Mouse (Mus musculus) myocyte (in vitro differentiated cells): Measurements from ENCODE around the gene Syne2. TPM values are rescaled to one million over a fixed set of nuclear protein-coding genes. Genes with fewer than 3 reads are reported as not detected.

ENCODE experiments used
- H3K27me3 ChIP-seq: one replicate; pipeline ENCODE4 v1.6.1; 2011; ENCODE audit not compliant: control insufficient read depth, insufficient read depth, insufficient read length
- H3K36me3 ChIP-seq: one replicate; pipeline ENCODE4 v1.6.1; 2011; ENCODE audit not compliant: control insufficient read depth, insufficient read depth
- H3K4me2 ChIP-seq: one replicate; pipeline ENCODE4 v1.6.1; 2011; ENCODE audit warnings: low read depth, control low read depth
- H3K4me3 ChIP-seq: one replicate; pipeline ENCODE4 v1.5.1; 2011; ENCODE audit warnings: mild to moderate bottlenecking, control low read depth, moderate library complexity
- H3K79me2 ChIP-seq: one replicate; pipeline ENCODE4 v1.6.1; 2011; ENCODE audit not compliant: control insufficient read depth, insufficient read depth
- H3ac ChIP-seq: one replicate; pipeline ENCODE4 v1.6.1; 2011; ENCODE audit not compliant: control insufficient read depth, insufficient read length
- CEBPB ChIP-seq: IDR thresholded peaks from 2 replicates; pipeline ENCODE4 v1.6.1; 2011; ENCODE audit warnings: mild to moderate bottlenecking, moderate library complexity; ENCODE audit not compliant: poor library complexity, insufficient read depth, severe bottlenecking
- E2F4 ChIP-seq: IDR thresholded peaks from one replicate; pipeline ENCODE4 v1.6.1; 2011; ENCODE audit warnings: mild to moderate bottlenecking, control low read depth, moderate library complexity; ENCODE audit not compliant: insufficient read depth
- MAX ChIP-seq: IDR thresholded peaks from one replicate; pipeline ENCODE4 v1.6.1; 2011; ENCODE audit warnings: low read depth, mild to moderate bottlenecking, control low read depth
- MYOD1 ChIP-seq, 3 experiments: IDR thresholded peaks; one replicate each; pipeline ENCODE4 v1.6.1; 2011; ENCODE audit warnings: control low read depth in 2 of 3, low read depth in 2 of 3, mild to moderate bottlenecking in 2 of 3, moderate library complexity in 1 of 3; ENCODE audit not compliant: insufficient read length in 2 of 3, control insufficient read depth in 1 of 3
- MYOG ChIP-seq, 3 experiments: IDR thresholded peaks; one replicate each; pipeline ENCODE4 v1.6.1; 2011; ENCODE audit warnings: control low read depth in 2 of 3, low read depth in 2 of 3, mild to moderate bottlenecking in 2 of 3; ENCODE audit not compliant: insufficient read length in 2 of 3, control insufficient read depth in 1 of 3, insufficient read depth in 1 of 3
- POLR2A ChIP-seq: IDR thresholded peaks from one replicate; pipeline ENCODE4 v1.6.1; 2011; ENCODE audit warnings: low read depth, mild to moderate bottlenecking, control low read depth, moderate library complexity; ENCODE audit not compliant: insufficient read length
- POLR2AphosphoS2 ChIP-seq: IDR thresholded peaks from one replicate; pipeline ENCODE4 v1.6.1; 2011; ENCODE audit warnings: low read depth, control low read depth; ENCODE audit not compliant: insufficient read length
- REST ChIP-seq: IDR thresholded peaks from one replicate; pipeline ENCODE4 v1.6.1; 2011; ENCODE audit warnings: mild to moderate bottlenecking, control low read depth, moderate library complexity; ENCODE audit not compliant: insufficient read depth, insufficient read length
- SRF ChIP-seq: IDR thresholded peaks from one replicate; pipeline ENCODE4 v1.6.1; 2011; ENCODE audit warnings: low read depth; ENCODE audit not compliant: control insufficient read depth, insufficient read length
- TCF12 ChIP-seq: IDR thresholded peaks from one replicate; pipeline ENCODE4 v1.6.1; 2011; ENCODE audit warnings: mild to moderate bottlenecking, control low read depth; ENCODE audit not compliant: poor library complexity, insufficient read depth, severe bottlenecking
- TCF3 ChIP-seq: IDR thresholded peaks from one replicate; pipeline ENCODE4 v1.6.1; 2011; ENCODE audit warnings: low read depth, control low read depth; ENCODE audit not compliant: insufficient read length
- USF1 ChIP-seq: IDR thresholded peaks from one replicate; pipeline ENCODE4 v1.6.1; 2011; ENCODE audit warnings: low read depth, mild to moderate bottlenecking, control low read depth, moderate library complexity
- polyA plus RNA-seq: library from polyadenylated mRNA; unstranded; fragments of >200 nt; fragmentation: generic; extraction: Trizol; gene quantifications from one replicate; pipeline ENCODE4 v1.2.1, GENCODE M21; 2012; ENCODE audit warnings: missing spikeins

The Syne2 gene
- polyA plus RNA-seq, 1 experiment: 3.7 TPM

GRCm38 (mm10) chr12:76073066-76073826 is 255.3 kb downstream of the Syne2 start:
- no peaks in the 10 kb centered on the region for H3K27me3 ChIP-seq
- no peaks in the 10 kb centered on the region for H3K79me2 ChIP-seq
- H3ac ChIP-seq: no peak overlapping the region
- no peak overlapping the region for H3K4me3 ChIP-seq
- H3K36me3 ChIP-seq: no peaks in the 10 kb centered on the region
- TF ChIP-seq POLR2A: no peak
- no peak for TF ChIP-seq E2F4
- TF ChIP-seq MYOG (IDR thresholded peaks at IDR 0.05; ENCODE audit: control insufficient read depth in 1 of 3, insufficient read depth in 1 of 3, insufficient read length in 2 of 3, low read depth in 2 of 3): no peak
- no peak for TF ChIP-seq TCF12
- no peak for TF ChIP-seq USF1
- H3K4me2 ChIP-seq: no peak overlapping the region

GRCm38 (mm10) chr12:76073981-76074380 is 256.0 kb downstream of the Syne2 start:
- Histone ChIP-seq H3K4me3 (no peak overlapping the region), H3K79me2 (no peaks in the 10 kb centered on the region), H3K27me3 (no peaks in the 10 kb centered on the region), H3ac (no peak overlapping the region), H3K36me3 (peaks cover 2% of the 10 kb centered on the region), H3K4me2 (no peak overlapping the region)
- TF ChIP-seq MYOD1 (IDR thresholded peaks at IDR 0.05; ENCODE audit: control insufficient read depth in 1 of 3, insufficient read length in 2 of 3, low read depth in 2 of 3) (no peak), POLR2A (no peak), POLR2AphosphoS2 (no peak), USF1 (no peak), REST (no peak), SRF (no peak), TCF12 (no peak), E2F4 (no peak), TCF3 (no peak), CEBPB (no peak), MYOG (IDR thresholded peaks at IDR 0.05; ENCODE audit: control insufficient read depth in 1 of 3, insufficient read depth in 1 of 3, insufficient read length in 2 of 3, low read depth in 2 of 3) (no peak), MAX (no peak)

GRCm38 (mm10) chr12:76080876-76081556 is 263.1 kb downstream of the Syne2 start:
- TF ChIP-seq MYOD1 (IDR thresholded peaks at IDR 0.05; ENCODE audit: control insufficient read depth in 1 of 3, insufficient read length in 2 of 3, low read depth in 2 of 3): no peak
- TF ChIP-seq USF1: no peak
- no peak for TF ChIP-seq E2F4
- no peak for TF ChIP-seq MYOG (IDR thresholded peaks at IDR 0.05; ENCODE audit: control insufficient read depth in 1 of 3, insufficient read depth in 1 of 3, insufficient read length in 2 of 3, low read depth in 2 of 3)
- no peak for TF ChIP-seq POLR2A
- no peak for TF ChIP-seq CEBPB
- no peak for TF ChIP-seq POLR2AphosphoS2
- no peak for TF ChIP-seq TCF12
- TF ChIP-seq REST: no peak
- no peak overlapping the region for H3K4me2 ChIP-seq
- H3K79me2 ChIP-seq: no peaks in the 10 kb centered on the region
- no peaks in the 10 kb centered on the region for H3K27me3 ChIP-seq
- H3ac ChIP-seq: no peak overlapping the region
- no peak overlapping the region for H3K4me3 ChIP-seq
- H3K36me3 ChIP-seq: peaks cover 3% of the 10 kb centered on the region

- H3ac ChIP-seq: no peak overlapping the region
- peaks cover 3% of the 10 kb centered on the region for H3K36me3 ChIP-seq
- no peak overlapping the region for H3K4me3 ChIP-seq
- TF ChIP-seq MYOD1 (IDR thresholded peaks at IDR 0.05; ENCODE audit: control insufficient read depth in 1 of 3, insufficient read length in 2 of 3, low read depth in 2 of 3) (no peak), REST (no peak), TCF12 (no peak), POLR2AphosphoS2 (no peak), POLR2A (no peak), MAX (no peak), USF1 (no peak), CEBPB (no peak), TCF3 (no peak), SRF (no peak), MYOG (IDR thresholded peaks at IDR 0.05; ENCODE audit: control insufficient read depth in 1 of 3, insufficient read depth in 1 of 3, insufficient read length in 2 of 3, low read depth in 2 of 3) (no peak)
- H3K79me2 ChIP-seq: no peaks in the 10 kb centered on the region
- no peak overlapping the region for H3K4me2 ChIP-seq
- no peaks in the 10 kb centered on the region for H3K27me3 ChIP-seq
These were observed 263.8 kb downstream of the Syne2 start for GRCm38 (mm10) chr12:76081557-76082211.
